Mouse (Mus musculus) lung, postnatal 0 days (tissue): ENCODE results near the gene Asic2. TPM values are rescaled to one million over a fixed set of nuclear protein-coding genes. Genes with fewer than 3 reads are reported as not detected.

Experiments used
- ATAC-seq: fragments of 200-750 bp; cut with Nextera tagmentation; 2 replicates; pipeline ENCODE4 v1.8.0; 2017; ENCODE audit warnings: moderate library complexity
- DNase-seq: peaks from one replicate; pipeline ENCODE4 v3.0.0-alpha.2; 2016; ENCODE audit warnings: low spot score
- H3K27ac ChIP-seq: fragments of 300-500 bp; sonication (generic); 2 replicates; pipeline ENCODE4 v1.5.1; 2014; ENCODE audit warnings: antibody characterized with exemption, mild to moderate bottlenecking, low read length, mixed read lengths
- H3K27me3 ChIP-seq: fragments of 300-500 bp; sonication (generic); replicated peaks from 2 replicates; pipeline ENCODE4 v1.6.1; 2014; ENCODE audit warnings: low read length, mixed read lengths; ENCODE audit not compliant: insufficient read depth
- H3K36me3 ChIP-seq: fragments of 300-500 bp; sonication (generic); 2 replicates; pipeline ENCODE4 v1.6.1; 2014; ENCODE audit warnings: low read length, mixed read lengths; ENCODE audit not compliant: insufficient read depth
- H3K4me1 ChIP-seq: fragments of 300-500 bp; sonication (generic); 2 replicates; pipeline ENCODE4 v1.6.1; 2014; ENCODE audit warnings: antibody characterized with exemption, low read depth, low read length, mixed read lengths; ENCODE audit not compliant: insufficient read depth
- H3K4me2 ChIP-seq: fragments of 300-500 bp; sonication (generic); replicated peaks from 2 replicates; pipeline ENCODE4 v1.6.1; 2014; ENCODE audit warnings: low read depth, mild to moderate bottlenecking, low read length, moderate library complexity, mixed read lengths
- H3K4me3 ChIP-seq: fragments of 300-500 bp; sonication (generic); 2 replicates; pipeline ENCODE4 v1.5.1; 2014; ENCODE audit warnings: low read depth, low read length
- H3K9ac ChIP-seq: fragments of 300-500 bp; sonication (generic); replicated peaks from 2 replicates; pipeline ENCODE4 v1.6.1; 2014; ENCODE audit warnings: low read depth, mild to moderate bottlenecking
- H3K9me3 ChIP-seq: fragments of 300-500 bp; sonication (generic); 2 replicates; pipeline ENCODE4 v1.6.1; 2016; ENCODE audit warnings: low read length, mixed read lengths
- CTCF ChIP-seq: IDR thresholded peaks from 2 replicates; pipeline ENCODE4 v1.5.1; 2016; ENCODE audit warnings: antibody characterized with exemption, mild to moderate bottlenecking
- EP300 ChIP-seq: IDR thresholded peaks from 2 replicates; pipeline ENCODE4 v1.6.1; 2016; ENCODE audit warnings: antibody characterized with exemption, mild to moderate bottlenecking, control low read depth
- WGBS: fragments of 180-500 bp; shearing (Covaris S2); extraction: QIAGEN DNeasy Blood & Tissue Kit; methylation state at CpG from one replicate; pipeline ENCODE4 v1.1.7; 2014; 5-methylcytosine and 5-hydroxymethylcytosine counted together
- polyA plus RNA-seq: library from polyadenylated mRNA; unstranded; fragments of >200 nt; fragmentation: Nextera tagmentation; extraction: Ambion mirVana; gene quantifications from 2 replicates; pipeline ENCODE4 v1.2.1, GENCODE M21; 2015

Asic2 gene
- polyA plus RNA-seq, 1 experiment from 2014 or later, result 0.06 TPM

DNA sequence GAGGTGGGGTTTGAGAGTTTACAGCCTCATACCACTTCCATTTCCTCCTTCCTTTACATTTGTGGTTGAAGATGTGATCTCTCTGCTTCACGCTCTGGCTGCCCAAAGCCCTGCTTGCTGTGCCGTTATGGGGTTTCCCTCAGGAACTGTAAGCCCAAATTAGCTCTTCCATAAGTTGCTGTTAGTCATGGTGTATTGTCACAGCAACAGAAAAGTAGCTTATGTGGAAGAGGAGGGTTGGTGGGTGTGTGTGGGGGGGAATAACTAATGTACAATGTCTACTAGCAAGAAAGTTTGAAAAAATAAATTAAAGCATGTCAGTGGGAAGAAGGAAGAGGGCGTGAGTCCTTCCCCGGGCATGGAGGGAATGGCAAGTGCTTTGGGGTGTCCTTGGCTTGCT is 896.4 kb downstream of the Asic2 start:
- Histone ChIP-seq H3K27me3 (no peaks in the 10 kb centered on the region), H3K36me3 (no peaks in the 10 kb centered on the region), H3K9me3 (no peaks in the 10 kb centered on the region), H3K4me3 (no peak overlapping the region), H3K4me1 (no peaks in the 10 kb centered on the region), H3K4me2 (no peak overlapping the region), H3K27ac (no peak overlapping the region), H3K9ac (no peak overlapping the region)
- DNase-seq, result no peak
- no peak for TF ChIP-seq CTCF
- no peak for ATAC-seq
- 82% methylated on average over 4 of the region's 4 CpGs for WGBS

DNA sequence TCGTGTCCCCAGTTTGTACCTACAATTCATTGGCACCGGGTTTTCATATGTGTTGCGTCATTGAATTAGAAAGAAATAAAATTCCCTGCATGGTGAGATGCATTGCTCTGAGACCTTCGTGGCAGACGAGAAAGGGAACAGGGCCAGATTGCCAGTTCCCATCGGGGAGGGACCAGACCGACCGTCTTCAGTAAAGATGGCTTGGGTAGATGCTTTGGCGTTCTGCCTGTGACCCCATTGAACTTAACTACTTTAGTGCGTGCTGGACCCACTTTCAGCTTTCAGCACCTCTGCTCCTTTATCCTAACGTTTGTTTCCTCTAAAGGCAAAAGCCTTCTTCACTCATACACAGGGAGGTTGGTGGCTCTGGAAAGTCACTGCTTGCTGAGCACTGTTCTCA is 902.9 kb downstream of the Asic2 start:
- H3K9me3 ChIP-seq, result no peaks in the 10 kb centered on the region
- H3K4me2 ChIP-seq, result no peak overlapping the region
- H3K27me3 ChIP-seq, result no peaks in the 10 kb centered on the region
- H3K4me3 ChIP-seq, result no peak overlapping the region
- H3K4me1 ChIP-seq, result no peaks in the 10 kb centered on the region
- H3K36me3 ChIP-seq, result no peaks in the 10 kb centered on the region
- H3K9ac ChIP-seq, result no peak overlapping the region
- no peak overlapping the region for H3K27ac ChIP-seq
- no peak for ATAC-seq
- 73% methylated on average over 11 of the region's 11 CpGs for WGBS
- no peak for DNase-seq
- no peak for TF ChIP-seq EP300
- TF ChIP-seq CTCF, result no peak

DNA sequence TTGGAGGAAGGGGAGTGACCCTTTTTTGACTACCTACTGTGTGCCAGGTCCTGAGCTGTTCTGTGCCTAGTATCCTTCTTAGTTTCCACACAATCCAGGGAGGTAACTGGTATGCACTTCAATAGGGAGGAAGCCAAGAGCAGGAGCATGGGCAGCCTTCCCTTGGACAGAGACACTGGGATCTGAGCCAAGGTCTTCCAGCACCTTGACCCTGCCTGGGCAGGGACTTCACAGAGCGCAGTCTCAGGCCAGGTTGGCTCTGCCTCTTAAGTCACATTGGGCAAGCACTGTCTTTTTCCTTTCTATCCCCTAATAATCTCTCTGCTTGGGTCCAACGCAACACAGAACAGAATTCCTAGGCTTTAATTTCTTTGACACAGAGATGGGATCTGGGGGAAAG is 904.3 kb downstream of the Asic2 start:
- ATAC-seq (no peak), DNase-seq (no peak)
- WGBS, result 68% methylated on average over 2 of the region's 2 CpGs
- H3K4me2 ChIP-seq, result no peak overlapping the region
- H3K9me3 ChIP-seq, result no peaks in the 10 kb centered on the region
- H3K4me1 ChIP-seq, result no peaks in the 10 kb centered on the region
- TF ChIP-seq CTCF (no peak), EP300 (no peak)
- no peak overlapping the region for H3K4me3 ChIP-seq
- H3K36me3 ChIP-seq, result no peaks in the 10 kb centered on the region
- H3K9ac ChIP-seq, result no peak overlapping the region
- no peak overlapping the region for H3K27ac ChIP-seq
- no peaks in the 10 kb centered on the region for H3K27me3 ChIP-seq

DNA sequence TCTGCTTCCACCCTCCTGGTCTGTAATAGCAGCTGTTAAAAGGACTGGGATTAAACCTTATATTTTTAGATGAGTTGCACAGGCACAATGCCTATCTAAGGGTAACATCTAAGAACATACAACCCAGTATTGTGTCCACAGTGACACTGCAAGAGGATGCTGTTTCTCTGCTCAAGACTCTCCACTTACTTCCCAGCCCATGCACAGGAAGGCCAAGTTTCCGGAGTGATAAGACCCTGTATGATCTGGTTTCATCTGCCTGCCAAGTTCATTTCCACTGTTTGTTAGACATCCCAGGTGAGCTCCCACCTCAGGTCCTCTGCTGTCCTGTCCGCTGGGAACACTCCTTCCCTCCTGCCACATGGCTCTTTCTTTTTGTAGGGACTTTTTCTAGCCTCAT is 908.2 kb downstream of the Asic2 start:
- TF ChIP-seq CTCF (no peak), EP300 (no peak)
- H3K27ac ChIP-seq, result no peak overlapping the region
- DNase-seq, result no peak
- no peaks in the 10 kb centered on the region for H3K27me3 ChIP-seq
- H3K9ac ChIP-seq, result no peak overlapping the region
- 69% methylated on average over 2 of the region's 2 CpGs for WGBS
- no peaks in the 10 kb centered on the region for H3K9me3 ChIP-seq
- no peaks in the 10 kb centered on the region for H3K36me3 ChIP-seq
- H3K4me1 ChIP-seq, result no peaks in the 10 kb centered on the region
- no peak for ATAC-seq
- no peak overlapping the region for H3K4me3 ChIP-seq
- no peak overlapping the region for H3K4me2 ChIP-seq

DNA sequence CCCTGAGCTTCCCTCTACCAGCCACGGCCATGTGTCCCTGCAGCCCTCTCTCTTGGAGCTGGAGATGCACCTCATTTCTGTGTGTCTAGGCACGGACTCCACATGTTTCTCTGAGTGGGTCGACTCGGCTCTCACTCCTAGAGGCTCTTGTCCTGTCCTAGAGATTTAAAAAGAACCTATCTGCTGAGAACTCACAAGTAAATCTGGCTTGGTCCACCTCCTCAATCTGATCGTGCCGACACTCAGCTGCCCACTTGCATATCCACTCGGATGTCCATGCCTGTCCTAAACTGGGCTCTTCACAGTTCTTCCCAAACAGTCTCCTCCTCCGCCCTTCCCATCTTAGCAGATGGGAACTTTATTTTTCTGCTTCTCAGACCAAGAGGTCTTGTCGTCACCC is 908.7 kb downstream of the Asic2 start:
- ATAC-seq, result no peak
- no peaks in the 10 kb centered on the region for H3K36me3 ChIP-seq
- H3K4me1 ChIP-seq, result no peaks in the 10 kb centered on the region
- no peak for DNase-seq
- TF ChIP-seq EP300 (no peak), CTCF (no peak)
- H3K27me3 ChIP-seq, result no peaks in the 10 kb centered on the region
- WGBS, result 69% methylated on average over 9 of the region's 9 CpGs
- H3K9me3 ChIP-seq, result no peaks in the 10 kb centered on the region
- no peak overlapping the region for H3K27ac ChIP-seq
- H3K4me2 ChIP-seq, result no peak overlapping the region
- H3K4me3 ChIP-seq, result no peak overlapping the region
- no peak overlapping the region for H3K9ac ChIP-seq

DNA sequence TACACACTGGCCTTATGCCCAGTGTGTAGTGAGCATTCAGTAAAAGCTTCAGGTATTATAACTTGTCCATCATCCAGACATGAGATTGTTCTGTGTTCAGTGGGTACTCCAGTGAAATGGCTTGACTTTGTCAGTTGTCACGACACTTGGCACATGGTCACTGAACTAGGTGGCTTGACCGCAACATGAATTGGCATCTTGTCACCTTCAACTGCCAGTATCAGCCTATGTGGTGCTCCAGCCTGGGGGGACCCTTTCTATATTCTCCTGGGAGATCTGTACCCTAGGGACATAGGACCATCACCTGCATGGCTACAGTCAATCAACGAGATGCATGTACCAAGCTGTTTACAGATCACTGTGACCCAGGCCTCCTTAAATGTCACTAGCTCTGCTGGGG is 910.8 kb downstream of the Asic2 start:
- H3K9me3 ChIP-seq, result no peaks in the 10 kb centered on the region
- no peaks in the 10 kb centered on the region for H3K4me1 ChIP-seq
- DNase-seq (no peak), ATAC-seq (no peak)
- no peaks in the 10 kb centered on the region for H3K36me3 ChIP-seq
- WGBS, result 70% methylated on average over 3 of the region's 3 CpGs
- H3K27ac ChIP-seq, result no peak overlapping the region
- no peaks in the 10 kb centered on the region for H3K27me3 ChIP-seq
- TF ChIP-seq CTCF, result no peak
- H3K4me2 ChIP-seq, result no peak overlapping the region
- H3K9ac ChIP-seq, result no peak overlapping the region
- H3K4me3 ChIP-seq, result no peak overlapping the region

DNA sequence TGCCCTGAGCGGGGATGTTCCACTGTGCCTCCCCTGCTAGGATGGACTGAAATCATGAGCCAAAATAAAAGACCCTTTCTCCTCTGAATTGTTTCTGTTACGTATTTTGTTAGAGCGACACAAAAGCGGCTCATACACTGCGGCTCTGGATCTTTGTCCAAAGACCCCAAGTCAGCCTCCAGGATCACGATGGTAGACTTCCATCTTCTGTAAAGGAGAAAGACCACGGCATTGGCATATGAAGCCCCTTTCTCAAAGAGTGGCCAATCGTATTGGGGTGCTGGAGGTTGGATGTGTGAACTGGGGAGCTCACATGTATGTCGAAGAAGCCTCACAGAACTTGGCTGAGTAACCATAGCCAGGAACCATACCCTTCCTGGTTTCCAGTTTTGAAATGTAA is 911.5 kb downstream of the Asic2 start:
- 89% methylated on average over 9 of the region's 9 CpGs for WGBS

More for the DNA sequence above, 911.5 kb downstream of the Asic2 start:
- Histone ChIP-seq H3K4me2 (no peak overlapping the region), H3K4me1 (no peaks in the 10 kb centered on the region), H3K27ac (no peak overlapping the region), H3K27me3 (no peaks in the 10 kb centered on the region), H3K4me3 (no peak overlapping the region), H3K9ac (no peak overlapping the region), H3K36me3 (no peaks in the 10 kb centered on the region), H3K9me3 (no peaks in the 10 kb centered on the region)
- no peak for DNase-seq
- ATAC-seq, result no peak
- TF ChIP-seq CTCF (no peak), EP300 (no peak)
